Mouse (Mus musculus): ENCODE data around the gene Strbp. TPM values are rescaled to one million over a fixed set of nuclear protein-coding genes. Genes with fewer than 3 reads are reported as not detected.

Gene Strbp
- polyA plus RNA-seq, 1 experiment from 2014 or later, result 113 TPM

DNA sequence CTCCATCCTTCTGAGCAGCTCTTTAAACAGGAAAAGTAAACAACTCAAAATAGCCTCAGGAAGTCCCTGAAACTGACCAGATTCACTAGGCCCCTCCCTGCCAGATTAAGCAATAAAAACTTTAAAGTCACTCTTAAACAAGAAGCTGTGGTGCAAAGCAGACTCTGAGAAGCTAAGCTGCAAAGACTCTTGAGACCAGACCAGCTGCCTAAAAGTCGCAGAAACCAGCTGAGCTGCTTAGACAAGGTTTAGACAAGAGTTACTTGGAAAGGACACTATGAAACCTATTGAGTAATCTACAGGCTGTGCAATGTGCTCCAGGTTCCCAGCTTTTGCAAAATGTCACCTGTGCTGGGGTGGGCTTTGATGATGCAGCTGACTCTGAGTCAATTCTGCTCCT lies 16.6 kb downstream of the Strbp start:
- no peak for ATAC-seq (replicated peaks)
- no peak overlapping the region for H3K4me3 ChIP-seq
- WGBS, result 100% methylated on average over 1 of the region's 1 CpGs
- peaks cover 9% of the 10 kb centered on the region; the same call in 1 of the 2 replicates for H3K4me1 ChIP-seq
- H3K27ac ChIP-seq, result no peak overlapping the region
- no peak overlapping the region for H3K9ac ChIP-seq
- H3K4me2 ChIP-seq, result no peak overlapping the region
- no peaks in the 10 kb centered on the region for H3K9me3 ChIP-seq
- no peaks in the 10 kb centered on the region for H3K36me3 ChIP-seq (replicated peaks)
- H3K27me3 ChIP-seq (replicated peaks), result no peaks in the 10 kb centered on the region

DNA sequence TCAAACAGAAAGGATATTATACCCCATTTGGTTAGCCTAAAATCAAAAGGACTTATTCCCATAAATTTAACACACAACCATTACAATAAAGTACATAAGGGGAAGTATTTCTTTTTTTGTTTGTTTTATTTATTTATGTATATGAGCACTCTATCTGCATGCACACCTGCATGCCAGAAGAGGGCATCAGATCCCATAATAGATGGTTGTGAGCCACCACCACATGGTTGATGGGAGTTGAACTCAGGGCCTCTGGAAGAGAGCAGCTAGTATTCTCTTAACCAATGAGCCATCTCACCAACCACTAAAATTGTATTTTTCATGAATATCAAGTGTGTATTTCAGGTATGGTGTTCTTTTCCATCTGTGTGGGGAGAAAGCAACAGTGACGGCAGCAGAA lies 18.8 kb downstream of the Strbp start:
- Histone ChIP-seq H3K27me3 (replicated peaks) (no peaks in the 10 kb centered on the region), H3K4me2 (no peak overlapping the region), H3K27ac (no peak overlapping the region), H3K4me3 (no peak overlapping the region), H3K4me1 (no peaks in the 10 kb centered on the region; the same call in 1 of the 2 replicates), H3K36me3 (replicated peaks) (no peaks in the 10 kb centered on the region), H3K9me3 (no peaks in the 10 kb centered on the region), H3K9ac (no peak overlapping the region)
- no peak for ATAC-seq (replicated peaks)
- whole genome bisulfite sequencing, result 96% methylated on average over 1 of the region's 1 CpGs

DNA sequence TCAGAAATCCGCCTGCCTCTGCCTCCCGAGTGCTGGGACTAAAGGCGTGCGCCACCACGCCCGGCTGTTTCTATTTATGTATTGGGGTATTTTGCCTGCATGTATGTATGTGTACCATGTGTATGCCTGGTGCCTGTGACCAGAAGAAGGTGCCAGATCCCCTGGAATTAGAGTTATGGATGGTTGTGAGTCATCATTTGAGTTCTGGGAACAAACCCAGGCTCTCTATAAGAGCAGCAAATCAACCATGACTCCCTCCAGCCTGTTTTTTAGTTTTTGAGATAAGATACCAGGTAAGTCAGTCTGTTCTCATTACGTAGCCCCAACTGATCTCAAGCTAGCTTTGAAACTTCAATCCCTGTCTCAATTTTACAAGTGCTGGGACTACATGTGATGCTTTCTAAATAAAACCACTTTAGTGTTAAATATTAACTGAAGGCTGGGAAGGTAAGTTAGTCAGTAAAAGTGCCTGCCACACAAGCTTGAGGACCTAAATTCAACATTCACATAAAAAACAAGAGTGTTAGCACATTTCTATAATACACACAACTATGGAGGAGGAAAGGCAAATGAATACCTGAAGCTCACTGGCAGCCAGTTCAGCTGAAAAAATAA lies 21.4 kb downstream of the Strbp start:
- Histone ChIP-seq H3K9me3 (no peaks in the 10 kb centered on the region), H3K27me3 (replicated peaks) (no peaks in the 10 kb centered on the region), H3K4me1 (no peaks in the 10 kb centered on the region), H3K4me3 (no peak overlapping the region), H3K4me2 (no peak overlapping the region), H3K27ac (no peak overlapping the region), H3K9ac (no peak overlapping the region), H3K36me3 (replicated peaks) (no peaks in the 10 kb centered on the region)
- 98% methylated on average over 7 of the region's 7 CpGs for WGBS
- no peak for ATAC-seq (replicated peaks)

DNA sequence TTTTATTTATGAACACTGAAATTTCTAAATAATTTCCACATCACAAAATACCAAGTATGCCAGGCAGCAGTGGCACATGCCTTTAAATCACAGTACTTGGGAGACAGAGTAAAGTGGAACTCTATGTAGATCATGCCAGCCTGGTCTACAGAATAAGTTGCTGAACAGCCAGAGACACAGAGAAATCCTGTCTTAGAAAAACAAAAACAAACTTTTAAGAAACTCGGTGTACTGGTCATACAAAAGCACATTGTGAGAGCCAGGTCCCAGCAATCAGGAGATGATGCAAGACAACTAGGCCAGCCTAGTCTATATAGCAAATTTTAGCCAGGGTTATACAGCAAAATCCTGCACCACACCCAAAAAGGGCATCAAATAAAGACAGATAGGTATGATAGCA lies 52.6 kb downstream of the Strbp start:
- H3K27me3 ChIP-seq (replicated peaks), result no peaks in the 10 kb centered on the region
- H3K27ac ChIP-seq, result no peak overlapping the region
- no peak overlapping the region for H3K4me3 ChIP-seq
- H3K36me3 ChIP-seq (replicated peaks), result no peaks in the 10 kb centered on the region
- no peaks in the 10 kb centered on the region for H3K9me3 ChIP-seq
- no peak overlapping the region for H3K4me2 ChIP-seq
- no peak overlapping the region for H3K9ac ChIP-seq
- no peak for ATAC-seq (replicated peaks)
- 76% methylated on average over 1 of the region's 1 CpGs for WGBS
- no peaks in the 10 kb centered on the region for H3K4me1 ChIP-seq

DNA sequence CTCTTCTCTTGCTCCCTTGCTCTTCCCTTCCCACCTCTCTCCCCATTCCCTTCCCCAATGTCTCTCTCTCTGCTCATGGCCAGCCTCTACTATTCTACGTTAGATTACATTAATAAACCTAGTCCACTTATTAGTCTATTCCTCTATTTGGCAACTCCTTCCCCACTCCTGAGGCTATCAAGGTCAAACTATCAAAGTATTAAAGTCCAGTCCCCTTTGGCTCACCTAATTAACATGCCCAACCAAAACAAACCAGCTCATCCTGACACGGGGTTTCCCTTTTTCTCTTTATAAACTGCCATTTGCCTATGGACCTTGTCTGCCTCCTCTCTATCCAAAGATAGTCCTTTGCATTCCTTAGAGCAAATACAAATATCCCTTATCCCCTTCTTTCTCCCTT lies 54.1 kb downstream of the Strbp start:
- Histone ChIP-seq H3K36me3 (replicated peaks) (no peaks in the 10 kb centered on the region; the same call in 1 of the 2 replicates), H3K27ac (no peak overlapping the region), H3K27me3 (replicated peaks) (no peaks in the 10 kb centered on the region), H3K4me2 (no peak overlapping the region), H3K4me1 (no peaks in the 10 kb centered on the region), H3K9ac (no peak overlapping the region), H3K4me3 (no peak overlapping the region), H3K9me3 (no peaks in the 10 kb centered on the region)
- ATAC-seq (replicated peaks), result no peak
- 76% methylated on average over 2 of the region's 2 CpGs for WGBS

DNA sequence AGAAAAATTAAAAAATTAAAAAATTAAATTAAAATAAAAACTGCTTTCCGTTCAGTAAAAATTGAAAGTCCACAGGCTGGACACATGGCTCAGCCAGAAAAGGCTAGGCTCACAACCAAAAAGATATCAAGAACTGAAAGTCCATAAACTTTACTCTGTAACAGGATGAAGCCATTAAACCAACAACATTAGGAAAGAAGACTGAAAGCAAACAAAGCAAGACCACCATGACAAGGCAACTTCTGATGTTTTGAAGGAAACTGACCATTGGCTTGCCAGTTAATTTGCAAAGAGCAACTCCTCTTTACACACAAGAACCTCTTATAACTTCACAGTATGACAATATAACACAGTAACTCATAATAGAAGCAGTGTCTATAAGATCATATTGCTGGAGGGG lies 54.7 kb downstream of the Strbp start:
- ATAC-seq (replicated peaks), result no peak
- H3K36me3 ChIP-seq (replicated peaks), result no peaks in the 10 kb centered on the region; the same call in 1 of the 2 replicates
- H3K27ac ChIP-seq, result no peak overlapping the region
- H3K27me3 ChIP-seq (replicated peaks), result no peaks in the 10 kb centered on the region
- H3K4me2 ChIP-seq, result no peak overlapping the region
- no peaks in the 10 kb centered on the region for H3K9me3 ChIP-seq
- H3K4me1 ChIP-seq, result no peaks in the 10 kb centered on the region
- WGBS, result 95% methylated on average over 1 of the region's 1 CpGs
- H3K9ac ChIP-seq, result no peak overlapping the region
- no peak overlapping the region for H3K4me3 ChIP-seq

DNA sequence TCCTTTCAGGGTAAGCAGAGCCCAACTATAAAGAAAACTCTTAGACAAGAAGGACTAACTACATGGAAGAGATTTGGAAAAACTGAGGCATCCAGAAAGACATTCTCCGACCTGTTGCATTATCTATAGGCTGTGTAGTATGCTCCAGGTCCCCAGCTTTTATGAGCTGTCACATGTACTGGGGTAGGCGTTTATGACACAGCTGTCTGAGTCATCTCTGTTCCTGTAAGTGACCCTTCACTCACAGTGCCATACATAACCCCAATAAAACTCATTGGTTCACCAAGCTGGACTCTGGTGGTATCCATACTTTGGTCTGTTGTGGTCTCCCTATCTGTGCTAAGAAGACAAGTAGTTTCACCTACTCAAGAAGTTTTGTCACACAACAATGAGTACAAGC lies 80.3 kb downstream of the Strbp start:
- H3K36me3 ChIP-seq (replicated peaks), result peaks cover 3% of the 10 kb centered on the region; the same call in 1 of the 2 replicates
- H3K27ac ChIP-seq, result no peak overlapping the region

DNA sequence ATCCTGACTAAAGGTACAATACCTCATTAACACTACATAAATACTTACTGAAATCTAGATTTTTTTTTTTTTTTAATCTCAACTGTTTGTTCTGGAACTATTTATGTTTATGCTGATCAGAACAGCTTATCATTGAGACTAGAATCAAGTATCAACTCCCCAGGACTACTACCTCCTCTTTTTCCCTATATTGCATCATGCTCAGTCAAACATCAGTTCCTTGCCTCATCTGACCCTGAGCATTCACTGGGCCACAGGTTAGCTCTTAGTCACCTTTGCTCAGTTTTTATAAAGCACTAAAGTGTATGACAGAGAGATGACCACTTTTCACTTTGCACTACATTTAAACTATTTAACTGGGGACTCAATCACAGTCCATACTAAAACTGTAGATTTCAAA lies 115.7 kb downstream of the Strbp start:
- no peaks in the 10 kb centered on the region for H3K4me1 ChIP-seq
- ATAC-seq (replicated peaks), result no peak
- H3K4me2 ChIP-seq, result no peak overlapping the region
- no peak overlapping the region for H3K9ac ChIP-seq
- H3K9me3 ChIP-seq, result no peaks in the 10 kb centered on the region
- no peak overlapping the region for H3K4me3 ChIP-seq
- H3K36me3 ChIP-seq (replicated peaks), result no peaks in the 10 kb centered on the region
- no peak overlapping the region for H3K27ac ChIP-seq
- no peaks in the 10 kb centered on the region for H3K27me3 ChIP-seq (replicated peaks)

More for the DNA sequence above, 80.3 kb downstream of the Strbp start:
- no peak for ATAC-seq (replicated peaks)
- WGBS, result 94% methylated on average over 2 of the region's 2 CpGs
- Histone ChIP-seq H3K27me3 (replicated peaks) (no peaks in the 10 kb centered on the region), H3K9me3 (no peaks in the 10 kb centered on the region), H3K4me3 (no peak overlapping the region), H3K4me2 (no peak overlapping the region), H3K4me1 (no peaks in the 10 kb centered on the region), H3K9ac (no peak overlapping the region)

DNA sequence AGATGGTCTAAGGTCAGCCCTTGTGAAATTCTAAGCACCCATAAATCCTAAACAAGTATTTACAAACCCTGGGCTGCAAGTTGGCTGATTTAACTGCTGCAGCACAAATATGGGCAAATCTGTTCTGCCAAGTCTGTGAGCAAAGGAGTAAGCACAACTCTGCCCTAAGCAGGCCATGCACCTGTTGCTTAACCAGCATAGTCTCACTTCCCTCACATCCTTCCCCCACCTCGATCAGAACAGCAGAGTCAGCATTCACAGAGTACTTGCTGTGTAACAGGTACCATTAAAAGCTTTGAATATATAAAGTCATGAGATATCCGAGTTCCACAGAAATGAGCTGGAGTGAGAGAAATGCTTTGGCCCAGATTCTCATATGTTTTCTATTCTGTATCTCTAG lies 125.5 kb downstream of the Strbp start:
- no peak overlapping the region for H3K4me3 ChIP-seq
- 91% methylated on average over 2 of the region's 2 CpGs for WGBS

DNA sequence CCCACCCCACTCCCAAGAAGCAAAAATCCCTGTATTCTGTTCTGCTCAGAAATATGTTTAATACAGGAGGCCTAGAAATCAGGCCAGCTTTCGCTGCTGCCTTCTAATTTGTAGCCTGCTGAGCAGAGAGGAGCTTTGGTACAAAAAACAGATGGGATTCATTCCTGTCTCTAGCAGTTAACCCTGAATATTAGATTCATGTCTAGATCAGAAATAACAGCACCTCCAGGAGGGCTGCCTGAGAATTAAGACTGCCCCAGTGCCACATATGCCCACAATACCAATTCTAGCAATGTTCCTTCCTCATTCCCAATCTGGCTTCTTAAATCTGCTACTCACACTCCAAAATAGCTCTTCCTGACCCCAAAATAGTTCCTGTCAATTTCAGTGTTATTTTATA lies 127.0 kb downstream of the Strbp start:
- no peaks in the 10 kb centered on the region for H3K36me3 ChIP-seq (replicated peaks)
- 75% methylated on average over 1 of the region's 1 CpGs for WGBS
- H3K4me1 ChIP-seq, result no peaks in the 10 kb centered on the region
- no peak overlapping the region for H3K9ac ChIP-seq
- H3K27me3 ChIP-seq (replicated peaks), result no peaks in the 10 kb centered on the region
- no peaks in the 10 kb centered on the region for H3K9me3 ChIP-seq
- no peak for ATAC-seq (replicated peaks)
- no peak overlapping the region for H3K27ac ChIP-seq
- no peak overlapping the region for H3K4me3 ChIP-seq
- no peak overlapping the region for H3K4me2 ChIP-seq

More for the DNA sequence above, 125.5 kb downstream of the Strbp start:
- no peak overlapping the region for H3K9ac ChIP-seq
- H3K27me3 ChIP-seq (replicated peaks), result no peaks in the 10 kb centered on the region
- H3K9me3 ChIP-seq, result no peaks in the 10 kb centered on the region
- H3K4me2 ChIP-seq, result no peak overlapping the region
- H3K36me3 ChIP-seq (replicated peaks), result no peaks in the 10 kb centered on the region
- ATAC-seq (replicated peaks), result no peak
- H3K27ac ChIP-seq, result no peak overlapping the region
- no peaks in the 10 kb centered on the region for H3K4me1 ChIP-seq

DNA sequence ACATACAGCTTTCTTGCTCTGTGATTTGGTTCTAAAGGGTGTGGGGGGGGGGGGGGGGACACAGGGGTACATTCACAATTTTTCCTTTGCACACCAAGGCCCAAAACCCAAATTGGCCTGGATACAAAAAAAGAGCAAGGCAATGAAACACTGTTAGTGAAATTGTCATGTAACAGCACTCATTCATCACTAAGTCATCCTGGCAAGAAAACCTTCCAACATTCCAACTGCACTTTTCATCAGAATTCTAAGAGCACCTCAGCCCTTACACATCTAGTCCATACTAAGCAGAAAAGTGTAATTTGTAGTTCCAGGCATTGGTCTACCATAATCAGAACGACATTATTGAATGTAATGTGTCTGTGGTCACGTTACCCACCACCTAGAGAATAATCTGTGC lies 131.5 kb downstream of the Strbp start:
- 86% methylated on average over 2 of the region's 2 CpGs for WGBS
- no peak overlapping the region for H3K9ac ChIP-seq
- peaks cover 15% of the 10 kb centered on the region; the same call in 1 of the 2 replicates for H3K36me3 ChIP-seq (replicated peaks)
- H3K4me2 ChIP-seq, result no peak overlapping the region
- H3K27me3 ChIP-seq (replicated peaks), result no peaks in the 10 kb centered on the region
- H3K27ac ChIP-seq, result no peak overlapping the region
- no peak for ATAC-seq (replicated peaks)
- no peaks in the 10 kb centered on the region for H3K4me1 ChIP-seq
- H3K9me3 ChIP-seq, result no peaks in the 10 kb centered on the region
- no peak overlapping the region for H3K4me3 ChIP-seq

DNA sequence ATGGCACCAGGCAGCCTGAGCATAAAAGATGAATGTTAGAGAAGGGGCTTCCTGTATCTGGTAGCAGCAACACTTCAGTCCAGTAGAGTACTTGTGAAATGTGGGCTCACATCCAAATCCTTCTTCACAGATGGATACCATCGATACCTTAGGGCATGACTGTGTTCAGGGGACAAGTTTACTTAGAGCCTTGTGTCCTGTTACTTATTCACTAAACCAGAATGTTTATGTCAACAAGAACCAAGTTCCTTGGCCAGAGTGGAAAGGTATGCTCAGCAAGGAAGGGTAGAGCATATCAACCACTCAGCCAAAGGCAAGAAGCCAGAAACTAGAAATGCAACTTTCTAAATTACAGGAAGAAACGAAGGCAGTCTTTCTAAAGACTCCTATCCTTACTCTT lies 133.0 kb downstream of the Strbp start:
- no peak overlapping the region for H3K4me3 ChIP-seq
- no peaks in the 10 kb centered on the region for H3K27me3 ChIP-seq (replicated peaks)
- ATAC-seq (replicated peaks), result no peak
- H3K9me3 ChIP-seq, result no peaks in the 10 kb centered on the region
- no peak overlapping the region for H3K27ac ChIP-seq
- WGBS, result 87% methylated on average over 2 of the region's 2 CpGs
- no peaks in the 10 kb centered on the region for H3K4me1 ChIP-seq
- no peak overlapping the region for H3K4me2 ChIP-seq
- H3K36me3 ChIP-seq (replicated peaks), result peaks cover 26% of the 10 kb centered on the region
- no peak overlapping the region for H3K9ac ChIP-seq

DNA sequence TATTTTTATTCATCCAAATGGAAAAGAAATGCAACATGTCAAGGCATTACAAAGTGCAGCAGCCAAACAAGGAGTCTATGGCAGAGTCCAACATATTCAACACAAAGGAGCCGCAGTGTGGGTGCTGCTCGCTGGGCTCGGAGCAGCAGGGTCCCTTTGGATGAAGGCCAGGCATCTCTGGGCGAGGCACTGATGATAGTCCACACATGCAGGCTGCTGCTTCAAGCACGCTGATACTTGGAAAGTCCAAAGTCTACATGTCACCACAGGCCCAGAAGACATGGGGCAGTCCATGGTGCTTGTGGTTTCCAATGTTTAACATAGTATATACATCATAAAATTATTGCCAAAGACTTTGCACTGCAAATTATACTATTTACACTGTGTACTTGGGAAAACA lies 133.8 kb downstream of the Strbp start:
- no peak for ATAC-seq (replicated peaks)
- Histone ChIP-seq H3K36me3 (replicated peaks) (peaks cover 30% of the 10 kb centered on the region), H3K4me3 (no peak overlapping the region)

More for the DNA sequence above, 133.8 kb downstream of the Strbp start:
- Histone ChIP-seq H3K27me3 (replicated peaks) (no peaks in the 10 kb centered on the region), H3K4me2 (no peak overlapping the region), H3K4me1 (no peaks in the 10 kb centered on the region), H3K9me3 (no peaks in the 10 kb centered on the region), H3K27ac (no peak overlapping the region), H3K9ac (no peak overlapping the region)
- 85% methylated on average over 5 of the region's 5 CpGs for WGBS

Measured in midbrain, embryonic 15.5 days (tissue).